Mouse (Mus musculus) right cerebral cortex, postnatal 25 days (tissue): ENCODE data around the gene Vmn1r9.
"Not testable (repeated sequence)": the region's sequence is repeated elsewhere in the genome, so short reads cannot be mapped to it uniquely, and the experiment has no call there.

ENCODE experiments used
- DNase-seq: peaks from one replicate; pipeline ENCODE4 v3.0.0; 2022

Vmn1r9 gene

DNA sequence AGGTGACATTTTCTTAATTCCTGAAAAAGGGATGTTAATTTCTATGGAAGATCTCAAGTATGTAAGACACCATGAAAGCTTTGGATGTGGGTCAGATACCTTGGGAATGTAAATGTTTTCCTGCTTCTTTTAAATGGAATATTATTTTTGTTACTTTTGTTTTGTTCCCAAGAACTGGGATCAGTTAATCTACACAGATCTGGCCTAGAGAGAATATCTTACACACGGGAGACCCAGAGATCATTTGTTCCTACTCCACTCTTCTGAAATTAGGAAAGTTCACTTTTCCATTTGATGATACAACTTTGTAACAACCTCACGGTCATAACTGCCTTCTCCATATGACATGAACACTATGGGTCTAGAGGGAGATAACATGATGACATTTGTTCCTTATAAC is at the start of gene Vmn1r9:
Vmn1r9 (plus strand) TSS at position 301 of the 400 bp plus-strand sequence.
- DNase-seq = no peak

DNA sequence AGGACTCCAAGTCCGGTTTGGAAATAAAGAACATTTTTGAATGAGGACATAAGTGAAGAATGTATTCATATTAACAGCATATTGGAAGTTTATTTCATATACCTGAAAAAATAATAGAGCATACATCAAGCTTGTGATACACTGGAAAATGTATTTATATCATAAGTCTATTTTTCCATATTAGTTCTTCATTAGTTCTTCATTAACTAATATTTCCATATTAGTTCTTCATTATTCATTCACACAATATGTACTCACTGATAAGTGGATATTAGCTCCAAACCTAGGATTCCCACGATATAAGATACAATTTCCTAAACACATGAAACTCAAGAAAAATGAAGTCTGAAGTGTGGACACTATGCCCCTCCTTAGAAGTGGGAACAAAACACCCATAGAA is 41.4 kb upstream of the Vmn1r9 start, which contains the start of gene Vmn1r7:
Vmn1r7 (minus strand) TSS at position 101 of the 400 bp plus-strand sequence.
- DNase-seq = not testable (repeated sequence)

DNA sequence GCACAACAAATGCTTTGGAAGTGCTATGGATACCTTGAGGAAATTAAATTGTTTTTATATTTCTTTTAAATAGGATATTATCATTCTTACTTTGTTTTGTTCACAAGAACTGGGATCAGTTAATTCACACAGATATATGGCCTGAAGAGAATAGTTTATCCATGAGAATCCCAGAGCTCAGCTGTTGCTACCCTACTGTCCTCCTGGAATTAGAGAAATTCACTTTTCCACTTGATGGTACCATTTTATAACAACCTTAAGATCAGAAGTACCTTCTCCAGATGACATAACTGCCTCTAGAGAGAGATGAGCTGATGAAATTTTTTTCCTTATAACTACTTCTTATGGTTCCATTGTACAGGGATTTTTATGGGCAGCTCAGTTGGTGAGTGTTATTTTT is 34.6 kb upstream of the Vmn1r9 start, which contains the start of gene Vmn1r8:
Vmn1r8 (plus strand) TSS at position 301 of the 400 bp plus-strand sequence.
- DNase-seq = no peak

DNA sequence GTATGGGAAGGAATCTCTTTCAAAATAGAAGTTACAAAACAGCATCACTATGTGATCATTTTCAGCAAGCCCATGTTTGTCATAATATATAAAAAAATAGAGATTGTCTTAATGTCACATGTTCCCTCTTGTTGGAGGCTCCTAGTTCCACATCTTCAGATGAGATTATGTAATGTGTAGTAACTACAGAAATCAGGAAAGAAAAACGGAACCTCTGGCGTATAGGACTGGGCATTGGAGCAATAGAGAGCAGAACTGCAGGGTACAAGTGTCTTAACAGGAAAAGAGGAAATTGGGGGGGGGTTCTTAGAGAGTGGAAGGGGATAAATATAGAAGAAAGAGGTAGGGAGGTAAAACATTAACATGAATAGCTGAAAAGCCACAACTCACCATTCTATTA is 31.9 kb upstream of the Vmn1r9 start:
- no peak for DNase-seq

DNA sequence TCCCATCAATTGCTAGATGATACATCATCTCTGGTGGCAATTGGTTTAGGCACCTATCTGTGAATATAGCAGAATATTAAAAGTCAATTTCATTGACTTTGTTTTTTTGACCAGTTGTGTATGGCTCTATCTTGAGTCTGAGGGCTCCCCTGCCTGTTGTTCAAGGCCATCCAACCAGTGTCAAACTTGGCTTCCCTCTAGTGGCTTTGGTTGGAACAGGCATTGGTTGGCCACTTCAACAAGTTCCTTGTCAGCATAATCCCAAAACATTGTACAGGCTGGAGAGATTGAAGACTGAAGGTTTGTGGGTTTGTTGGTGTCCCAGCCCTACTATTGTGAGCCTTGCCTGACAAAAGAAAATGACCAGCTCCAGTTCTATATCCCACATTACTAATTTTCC is 2.9 kb upstream of the Vmn1r9 start:
- no peak for DNase-seq

DNA sequence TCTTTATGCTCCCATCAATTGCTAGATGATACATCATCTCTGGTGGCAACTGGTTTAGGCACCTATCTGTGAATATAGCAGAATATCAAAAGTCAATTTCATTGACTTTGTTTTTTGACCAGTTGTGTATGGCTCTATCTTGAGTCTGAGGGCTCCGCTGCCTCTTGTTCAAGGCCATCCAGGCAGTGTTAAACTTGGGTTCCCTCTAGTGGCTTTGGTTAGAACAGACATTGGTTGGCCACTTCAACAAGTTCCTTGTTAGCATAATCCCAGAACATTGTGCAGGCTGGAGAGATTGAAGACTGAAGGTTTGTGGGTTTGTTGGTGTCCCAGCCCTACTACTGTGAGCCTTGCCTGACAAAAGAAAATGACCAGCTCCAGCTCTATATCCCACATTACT is 39.8 kb downstream of the Vmn1r9 start:
- DNase-seq = no peak

DNA sequence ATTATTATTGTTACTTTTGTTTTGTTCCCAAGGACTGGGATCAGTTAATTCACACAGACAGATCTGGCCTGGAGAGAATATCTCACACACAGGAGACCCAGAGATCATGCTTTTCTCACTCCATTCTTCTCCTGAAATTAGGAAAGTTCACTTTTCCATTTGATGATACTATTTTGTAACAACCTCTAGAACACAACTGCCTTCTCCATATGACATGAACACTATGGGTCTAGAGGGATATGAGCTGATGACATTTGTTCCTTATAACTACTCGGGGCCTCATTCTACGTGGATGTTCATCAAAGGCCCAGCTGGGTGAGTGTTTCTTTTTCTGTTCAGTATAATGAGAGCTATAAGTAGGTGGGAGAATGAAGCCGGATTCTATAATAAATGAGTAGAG is 42.6 kb downstream of the Vmn1r9 start, which contains the start of gene Vmn1r10:
Vmn1r10 (plus strand) TSS at position 301 of the 400 bp plus-strand sequence.
- DNase-seq = no peak
